Comparison of ENCODE assay signal across 24 mouse cellular contexts in genomic region chr15:7051666-7052065, GRCm38 (mm10). TPM values are rescaled to one million over a fixed set of nuclear protein-coding genes. Genes with fewer than 3 reads are reported as not detected.
DNase-seq lines count a peak whose midpoint lies in the region; ATAC-seq lines count a peak whose summit lies in the region.
"Had no signal": no experiment of that assay in that cellular context is flagged by ENCODE, and none has a peak within 500 bp of the region (broad histone marks: within the 10 kb centered on the region; RNA-seq: fewer than 3 reads in every experiment).

No protein-coding gene starts in this region.

- no peak overlapping the region for H3K4me2 ChIP-seq in lung, embryonic 15.5 days
- H3K4me2 ChIP-seq: embryonic facial prominence, embryonic 13.5 days; forebrain, embryonic 12.5 days; heart, embryonic 11.5 days; hindbrain, embryonic 12.5 days; hindbrain, embryonic 15.5 days had no signal

- no peaks in the 10 kb centered on the region for H3K36me3 ChIP-seq in lung, embryonic 15.5 days
- H3K36me3 ChIP-seq: embryonic facial prominence, embryonic 10.5 days; embryonic facial prominence, embryonic 13.5 days; forebrain, embryonic 12.5 days; hindbrain, embryonic 12.5 days; hindbrain, embryonic 15.5 days had no signal

- peaks cover 12% of the 10 kb centered on the region for H3K27me3 ChIP-seq in lung, embryonic 15.5 days
- H3K27me3 ChIP-seq: embryonic facial prominence, embryonic 13.5 days; forebrain, embryonic 12.5 days; hindbrain, embryonic 12.5 days; hindbrain, embryonic 15.5 days had no signal

- peak; percentile 81 to 83 for DNase-seq in lung, adult 18-20 months
- peak; percentile 63 for DNase-seq in lung, postnatal 10 days
- DNase-seq in lung, postnatal 36 days = peak; percentile 87
- no peak for DNase-seq in embryo, embryonic 11 days
- no peak for DNase-seq in thymus, adult 18-20 months
- no peak for DNase-seq in layer of hippocampus, postnatal 25 days (ENCODE audit: extremely low spot score in 1 of 2, low spot score in 1 of 2)
- no peak for DNase-seq in cerebellum, adult 18-20 months
- DNase-seq: adrenal gland, adult 8-10 months; adrenal gland, postnatal 25 days; cerebellum, adult 2 months; cerebellum, adult 9-11 months; cerebellum, postnatal 25 days; gastrocnemius, postnatal 14 days; heart, adult 11 months had no signal

- no peak overlapping the region for H3K27ac ChIP-seq in lung, embryonic 15.5 days
- H3K27ac ChIP-seq: embryonic facial prominence, embryonic 10.5 days; embryonic facial prominence, embryonic 13.5 days; forebrain, embryonic 12.5 days; hindbrain, embryonic 12.5 days; hindbrain, embryonic 15.5 days had no signal

- no peak overlapping the region for H3K4me3 ChIP-seq in lung, embryonic 15.5 days
- H3K4me3 ChIP-seq: embryonic facial prominence, embryonic 10.5 days; embryonic facial prominence, embryonic 13.5 days; erythroblast, embryonic 14.5 days; forebrain, embryonic 12.5 days; hindbrain, embryonic 12.5 days; hindbrain, embryonic 15.5 days had no signal

- no peak overlapping the region for H3K9ac ChIP-seq in lung, embryonic 15.5 days
- H3K9ac ChIP-seq: embryonic facial prominence, embryonic 13.5 days; forebrain, embryonic 12.5 days; hindbrain, embryonic 12.5 days; hindbrain, embryonic 15.5 days had no signal

- peak; percentile 86 for ATAC-seq in lung, embryonic 15.5 days (ENCODE audit: borderline replicate concordance, extremely low read depth, low FRiP score, low TSS enrichment)
- ATAC-seq: activated CD4-positive, CD25-positive, alpha-beta regulatory T cell, adult 4 months; forebrain, embryonic 16.5 days had no signal

- peaks cover 3% of the 10 kb centered on the region; the same call in 1 of the 2 replicates for H3K4me1 ChIP-seq in lung, embryonic 15.5 days
- H3K4me1 ChIP-seq: embryonic facial prominence, embryonic 13.5 days; forebrain, embryonic 12.5 days; hindbrain, embryonic 12.5 days; hindbrain, embryonic 15.5 days had no signal

- no peaks in the 10 kb centered on the region for H3K9me3 ChIP-seq in lung, embryonic 15.5 days
- H3K9me3 ChIP-seq: embryonic facial prominence, embryonic 10.5 days; embryonic facial prominence, embryonic 13.5 days; forebrain, embryonic 12.5 days; hindbrain, embryonic 12.5 days; hindbrain, embryonic 15.5 days had no signal

- 60% methylated on average over 2 of the region's 2 CpGs for WGBS in lung, embryonic 15.5 days

RNA-seq across cellular contexts. Expression of gene Lifr, which starts 38.7 kb away (rescaled TPM):
- 22.7 and 24.1 TPM in 2 replicates for polyA plus RNA-seq in lung, embryonic 15.5 days (2015; fragmentation: Nextera tagmentation; extraction: Ambion mirVana)
- total RNA-seq in layer of hippocampus, postnatal 25 days (2021) = 10 to 100 TPM; 47.3 to 51.1 TPM
- polyA plus RNA-seq: erythroblast, embryonic 14.5 days had no signal

Comparison
In these comparisons a context has a peak if more than half of its experiments do, and no peak if none do; other contexts are left out.
1. DNase-seq: peak in lung, adult 18-20 months (2 of 2), lung, postnatal 10 days (single experiment) and lung, postnatal 36 days (single experiment); none in embryo, embryonic 11 days (single experiment), thymus, adult 18-20 months (0 of 2), layer of hippocampus, postnatal 25 days (0 of 2) and cerebellum, adult 18-20 months (0 of 2).